Mouse (Mus musculus): ENCODE measurements at regions not wholly inside any gene's neighbourhood (a gene's known extent, or its start where the extent isn't known, plus 50 kb on each side); places are given as distances from the start of the nearest gene placed in this dataset.

- TF ChIP-seq IRF4 (IDR thresholded peaks at IDR 0.05; ENCODE audit: low read depth, low read length) (no peak), CTCF (conservative IDR thresholded peaks at IDR 0.05 in 1 of 2, IDR thresholded peaks at IDR 0.05 in 1 of 2; ENCODE audit: low read depth in 2 of 2, low read length in 2 of 2) (no peak), POLR2A (IDR thresholded peaks at IDR 0.05; ENCODE audit: low read depth, low read length) (no peak), BHLHE40 (IDR thresholded peaks at IDR 0.05; ENCODE audit: low read depth, low read length) (no peak), NELFE (IDR thresholded peaks at IDR 0.05; ENCODE audit: low read depth, low read length) (no peak), RCOR1 (conservative IDR thresholded peaks at IDR 0.05; ENCODE audit: low read depth, low read length) (no peak), E2F4 (IDR thresholded peaks at IDR 0.05; ENCODE audit: insufficient replicate concordance, low read depth, low read length) (no peak), USF1 (IDR thresholded peaks at IDR 0.05; ENCODE audit: low read depth, low read length) (no peak), ZNF384 (IDR thresholded peaks at IDR 0.05; ENCODE audit: low read depth, low read length) (no peak), RAD21 (IDR thresholded peaks at IDR 0.05; ENCODE audit: low read depth, low read length) (no peak), MXI1 (IDR thresholded peaks at IDR 0.05; ENCODE audit: low read depth, low read length) (no peak), ZKSCAN1 (IDR thresholded peaks at IDR 0.05; ENCODE audit: borderline replicate concordance, low read depth, low read length) (no peak), POLR2AphosphoS2 (IDR thresholded peaks at IDR 0.05; ENCODE audit: low read depth, low read length) (no peak), ELF1 (IDR thresholded peaks at IDR 0.05; ENCODE audit: low read depth, low read length) (no peak)
Observed at GRCm38 (mm10) chr1:187505368-187505767, 103.2 kb upstream of the Esrrg start.

Measured in CH12.LX (cell line).